Mouse (Mus musculus) adrenal gland, postnatal 25 days (tissue): ENCODE measurements around the gene Mapk11. TPM values are rescaled to one million over a fixed set of nuclear protein-coding genes. Genes with fewer than 3 reads are reported as not detected.

Experiments used
- DNase-seq: peaks from one replicate; pipeline ENCODE4 v3.0.0; 2021; ENCODE audit warnings: mixed read lengths
- total RNA-seq: library from RNA; stranded (reverse); gene quantifications from 2 replicates; pipeline ENCODE4 v1.2.3, GENCODE M21; 2021

Gene Mapk11
- total RNA-seq, 1 experiment from 2014 or later, result 6.1 TPM

GRCm38 (mm10) chr15:89173906-89174214 is 24.4 kb upstream of the Mapk11 start:
- DNase-seq, result peak; percentile 68

GRCm38 (mm10) chr15:89173024-89173905 is 23.8 kb upstream of the Mapk11 start:
- no peak for DNase-seq

- DNase-seq, result no peak
Measured at GRCm38 (mm10) chr15:89172276-89172935, 23.0 kb upstream of the Mapk11 start.

- DNase-seq, result no peak
Measured at GRCm38 (mm10) chr15:89171526-89172051, 22.2 kb upstream of the Mapk11 start.

- no peak for DNase-seq
Measured at GRCm38 (mm10) chr15:89170102-89170501, 20.7 kb upstream of the Mapk11 start.

GRCm38 (mm10) chr15:89169431-89169830 is 20.0 kb upstream of the Mapk11 start:
- DNase-seq, result peak; percentile 83

GRCm38 (mm10) chr15:89168922-89169321 is 19.5 kb upstream of the Mapk11 start:
- DNase-seq, result no peak

- no peak for DNase-seq
Measured at GRCm38 (mm10) chr15:89165478-89165877, 16.1 kb upstream of the Mapk11 start.

GRCm38 (mm10) chr15:89161397-89161796 is 12.0 kb upstream of the Mapk11 start:
- DNase-seq, result no peak

GRCm38 (mm10) chr15:89158516-89158915 is 9.1 kb upstream of the Mapk11 start:
- no peak for DNase-seq

GRCm38 (mm10) chr15:89157954-89158353 is 8.5 kb upstream of the Mapk11 start:
- peak; percentile 68 for DNase-seq

- no peak for DNase-seq
Measured at GRCm38 (mm10) chr15:89152312-89152711, 2.9 kb upstream of the Mapk11 start.

- peak; percentile 56 for DNase-seq
Measured at GRCm38 (mm10) chr15:89150041-89150390, 588 bp upstream of the Mapk11 start.

- no peak for DNase-seq
Measured at GRCm38 (mm10) chr15:89148496-89149270, 745 bp downstream of the Mapk11 start.

GRCm38 (mm10) chr15:89147895-89148294 is 1.5 kb downstream of the Mapk11 start:
- no peak for DNase-seq

GRCm38 (mm10) chr15:89147456-89147855 is 2.0 kb downstream of the Mapk11 start:
- no peak for DNase-seq

- no peak for DNase-seq
Measured at GRCm38 (mm10) chr15:89147024-89147423, 2.4 kb downstream of the Mapk11 start.

- DNase-seq, result no peak
Measured at GRCm38 (mm10) chr15:89146537-89146936, 2.9 kb downstream of the Mapk11 start.

- DNase-seq, result no peak
Measured at GRCm38 (mm10) chr15:89145813-89146350, 3.5 kb downstream of the Mapk11 start.

- no peak for DNase-seq
Measured at GRCm38 (mm10) chr15:89144965-89145364, 4.5 kb downstream of the Mapk11 start.

- no peak for DNase-seq
Measured at GRCm38 (mm10) chr15:89143134-89143533, 6.3 kb downstream of the Mapk11 start.

GRCm38 (mm10) chr15:89141905-89142304 is 7.5 kb downstream of the Mapk11 start:
- no peak for DNase-seq
